Mouse (Mus musculus) stomach, postnatal 0 days (tissue): ENCODE measurements around the gene Ssbp1.

Experiments used
- CTCF ChIP-seq: IDR thresholded peaks from 2 replicates; pipeline ENCODE4 v1.5.1; 2016; ENCODE audit warnings: antibody characterized with exemption, low read depth, mild to moderate bottlenecking, moderate library complexity
- EP300 ChIP-seq: optimal IDR thresholded peaks from 2 replicates; pipeline ENCODE3; 2016; ENCODE audit warnings: antibody characterized with exemption

DNA sequence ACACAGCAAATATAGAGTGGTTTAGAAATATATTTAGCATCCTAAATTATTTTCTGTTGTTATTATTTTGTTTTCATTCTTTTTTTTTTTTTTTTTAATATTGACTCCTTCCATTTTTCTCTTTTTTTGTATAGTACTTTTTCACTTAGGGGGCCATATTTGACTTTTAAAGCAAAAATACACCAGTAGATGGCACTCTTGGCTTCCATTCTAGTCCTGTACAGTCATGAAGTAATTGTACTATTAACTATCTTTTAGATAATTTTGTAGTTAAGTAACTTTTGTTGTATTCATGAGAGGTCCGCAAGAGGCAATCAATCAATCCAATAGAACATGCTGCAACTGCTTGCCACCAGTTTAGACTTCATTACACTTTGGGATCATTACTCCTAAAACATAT, 8.6 kb downstream of the Ssbp1 start:
- TF ChIP-seq CTCF: peak; percentile 56
- no peak for TF ChIP-seq EP300
